Mouse (Mus musculus) cerebellum, postnatal 14 days (tissue): ENCODE results near the gene Adam1b.
"Not testable (repeated sequence)": the region's sequence is repeated elsewhere in the genome, so short reads cannot be mapped to it uniquely, and the experiment has no call there.

Experiments
- DNase-seq, 2 experiments: peaks; one replicate each; pipeline ENCODE4 v3.0.0; 2021; ENCODE audit warnings: mixed read lengths in 2 of 2

The Adam1b gene

GRCm38 (mm10) chr5:121503231-121503630, at the start of gene Adam1b:
TSS of gene Adam1b (minus strand) at chr5:121503435.
- no peak for DNase-seq

- DNase-seq, result peak; percentile 14 to 25
Observed at GRCm38 (mm10) chr5:121549196-121549595, 46.0 kb upstream of the Adam1b start.

GRCm38 (mm10) chr5:121547084-121547483, 43.8 kb upstream of the Adam1b start:
- no peak for DNase-seq

- peak; percentile 42 to 68 for DNase-seq
Observed at GRCm38 (mm10) chr5:121546530-121546895, 43.3 kb upstream of the Adam1b start.

- peak; percentile 99 for DNase-seq
Observed at GRCm38 (mm10) chr5:121545793-121546529, 42.7 kb upstream of the Adam1b start, which contains the start of gene Mapkapk5. TSS of gene Mapkapk5 (minus strand) at chr5:121545905.

GRCm38 (mm10) chr5:121544910-121545792, 41.9 kb upstream of the Adam1b start, which contains the start of the genes Adam1a and Gm42878:
TSS of gene Adam1a (minus strand) at chr5:121545482.
TSS of gene Gm42878 (minus strand) at chr5:121545482.
- DNase-seq, result peak in 1 of 2 experiments; percentile 56

- no peak for DNase-seq
Observed at GRCm38 (mm10) chr5:121543370-121543769, 40.1 kb upstream of the Adam1b start.

GRCm38 (mm10) chr5:121541235-121541634, 38.0 kb upstream of the Adam1b start:
- no peak for DNase-seq

GRCm38 (mm10) chr5:121540066-121540465, 36.8 kb upstream of the Adam1b start:
- no peak for DNase-seq

GRCm38 (mm10) chr5:121537588-121537987, 34.4 kb upstream of the Adam1b start:
- DNase-seq, result no peak

GRCm38 (mm10) chr5:121536921-121537555, 33.8 kb upstream of the Adam1b start:
- DNase-seq, result no peak

GRCm38 (mm10) chr5:121535116-121535515, 31.9 kb upstream of the Adam1b start:
- no peak for DNase-seq

- DNase-seq, result peak in 1 of 2 experiments; percentile 69
Observed at GRCm38 (mm10) chr5:121534521-121534920, 31.3 kb upstream of the Adam1b start.

- DNase-seq, result no peak
Observed at GRCm38 (mm10) chr5:121526961-121527360, 23.7 kb upstream of the Adam1b start.

- DNase-seq, result no peak
Observed at GRCm38 (mm10) chr5:121526526-121526925, 23.3 kb upstream of the Adam1b start.

GRCm38 (mm10) chr5:121525774-121526450, 22.7 kb upstream of the Adam1b start:
- no peak for DNase-seq

- not testable (repeated sequence) for DNase-seq
Observed at GRCm38 (mm10) chr5:121519758-121520157, 16.5 kb upstream of the Adam1b start.

- no peak for DNase-seq
Observed at GRCm38 (mm10) chr5:121518983-121519382, 15.7 kb upstream of the Adam1b start.

GRCm38 (mm10) chr5:121510009-121510408, 6.8 kb upstream of the Adam1b start:
- DNase-seq, result no peak

- no peak for DNase-seq
Observed at GRCm38 (mm10) chr5:121506846-121507245, 3.6 kb upstream of the Adam1b start.

- not testable (repeated sequence) for DNase-seq
Observed at GRCm38 (mm10) chr5:121501424-121501996, 1.7 kb downstream of the Adam1b start.

- no peak for DNase-seq
Observed at GRCm38 (mm10) chr5:121500719-121501118, 2.5 kb downstream of the Adam1b start.
